Mouse (Mus musculus): ENCODE measurements around the gene Sltm. TPM values are rescaled to one million over a fixed set of nuclear protein-coding genes. Genes with fewer than 3 reads are reported as not detected.

The Sltm gene
- total and polyA plus RNA-seq, 3 experiments, result 44.0 to 70.0 (median 62.3) TPM

- Histone ChIP-seq H3K27ac (ENCODE audit: control insufficient read depth, low read depth, low read length) (peak overlapping the region; percentile 69), H3K4me1 (ENCODE audit: control insufficient read depth in 1 of 2, insufficient read depth in 2 of 2, low read length in 2 of 2) (peaks cover 7 to 11% of the 10 kb centered on the region in 2 experiments), H3K9me3 (replicated peaks; ENCODE audit: insufficient read depth, low read length) (no peaks in the 10 kb centered on the region), H3K4me3 (ENCODE audit: control insufficient read depth in 1 of 2, insufficient read depth in 1 of 2, low read depth in 2 of 2, low read length in 2 of 2) (peak overlapping the region; percentile 68 to 91), H3K79me2 (ENCODE audit: control insufficient read depth, insufficient read depth, low read length, poor library complexity) (peaks cover 28% of the 10 kb centered on the region), H3K9ac (ENCODE audit: control insufficient read depth, low read depth, low read length, poor library complexity, severe bottlenecking) (peak overlapping the region; percentile 78), H3K27me3 (ENCODE audit: control insufficient read depth in 1 of 2, insufficient read depth in 2 of 2, low read length in 2 of 2) (no peaks in the 10 kb centered on the region), H3K36me3 (ENCODE audit: control insufficient read depth in 1 of 2, insufficient read depth in 2 of 2, low read length in 2 of 2) (peaks cover 7 to 26% of the 10 kb centered on the region in 2 experiments)
- TF ChIP-seq USF2 (IDR thresholded peaks at IDR 0.05; ENCODE audit: borderline replicate concordance in 1 of 2, insufficient read depth in 1 of 2, low read depth in 1 of 2, low read length in 2 of 2) (no peak), NRF1 (IDR thresholded peaks at IDR 0.05; ENCODE audit: insufficient read depth, low read depth, low read length, poor library complexity, severe bottlenecking) (no peak), MAX (IDR thresholded peaks at IDR 0.05; ENCODE audit: low read length) (peak; percentile 53; the same call in 1 of the 2 replicates), MAZ (IDR thresholded peaks at IDR 0.05; ENCODE audit: low read depth, low read length) (0 out of 2 replicates have a peak, but pooled peaks have one; percentile 41), ZMIZ1 (IDR thresholded peaks at IDR 0.05; ENCODE audit: low read depth, low read length) (no peak), MAFK (IDR thresholded peaks at IDR 0.05; ENCODE audit: borderline replicate concordance, low read depth, low read length) (no peak), JUND (IDR thresholded peaks at IDR 0.05; ENCODE audit: low read depth, low read length) (no peak), MYC (IDR thresholded peaks at IDR 0.05; ENCODE audit: low read depth, low read length) (peak; percentile 75; the same call in 1 of the 2 replicates), MXI1 (IDR thresholded peaks at IDR 0.05; ENCODE audit: low read depth, low read length) (peak; percentile 44; the same call in 1 of the 2 replicates)
- DNase-seq (ENCODE audit: low read depth, low spot score), result peak; percentile 43
These were observed 970 bp upstream of the Sltm start for GRCm38 (mm10) chr9:70541584-70541983.

- DNase-seq (ENCODE audit: low read depth, low spot score), result peak; percentile 65
- Histone ChIP-seq H3K36me3 (ENCODE audit: control insufficient read depth in 1 of 2, insufficient read depth in 2 of 2, low read length in 2 of 2) (peaks cover 19 to 31% of the 10 kb centered on the region in 2 experiments), H3K27me3 (ENCODE audit: control insufficient read depth in 1 of 2, insufficient read depth in 2 of 2, low read length in 2 of 2) (no peaks in the 10 kb centered on the region), H3K9ac (ENCODE audit: control insufficient read depth, low read depth, low read length, poor library complexity, severe bottlenecking) (peak overlapping the region; percentile 99), H3K4me3 (ENCODE audit: control insufficient read depth in 1 of 2, insufficient read depth in 1 of 2, low read depth in 2 of 2, low read length in 2 of 2) (peak overlapping the region; percentile 88 to 89), H3K27ac (ENCODE audit: control insufficient read depth, low read depth, low read length) (peak overlapping the region; percentile 92), H3K9me3 (replicated peaks; ENCODE audit: insufficient read depth, low read length) (no peaks in the 10 kb centered on the region), H3K79me2 (ENCODE audit: control insufficient read depth, insufficient read depth, low read length, poor library complexity) (peaks cover 42% of the 10 kb centered on the region), H3K4me1 (ENCODE audit: control insufficient read depth in 1 of 2, insufficient read depth in 2 of 2, low read length in 2 of 2) (peaks cover 7 to 11% of the 10 kb centered on the region in 2 experiments)
- TF ChIP-seq RCOR1 (IDR thresholded peaks at IDR 0.05; ENCODE audit: low read depth, low read length), result no peak
- TF ChIP-seq TCF12 (IDR thresholded peaks at IDR 0.05; ENCODE audit: low read depth, low read length), result no peak
- TF ChIP-seq UBTF (IDR thresholded peaks at IDR 0.05; ENCODE audit: borderline replicate concordance, insufficient read depth, low read depth, low read length), result peak; percentile 51; the same call in 1 of the 2 replicates
- no peak for TF ChIP-seq HCFC1 (IDR thresholded peaks at IDR 0.05; ENCODE audit: low read depth, low read length)
- TF ChIP-seq ELF1 (IDR thresholded peaks at IDR 0.05; ENCODE audit: low read depth, low read length), result no peak
- TF ChIP-seq MYC (IDR thresholded peaks at IDR 0.05; ENCODE audit: low read depth, low read length), result peak; percentile 65
- TF ChIP-seq USF2 (IDR thresholded peaks at IDR 0.05; ENCODE audit: borderline replicate concordance in 1 of 2, insufficient read depth in 1 of 2, low read depth in 1 of 2, low read length in 2 of 2), result no peak
- no peak for TF ChIP-seq KAT2A (conservative IDR thresholded peaks at IDR 0.05; ENCODE audit: low read depth, low read length)
- TF ChIP-seq NRF1 (IDR thresholded peaks at IDR 0.05; ENCODE audit: insufficient read depth, low read depth, low read length, poor library complexity, severe bottlenecking), result no peak
- no peak for TF ChIP-seq POLR2AphosphoS5 (IDR thresholded peaks at IDR 0.05; ENCODE audit: borderline replicate concordance, low read depth, low read length)
- no peak for TF ChIP-seq MEF2A (IDR thresholded peaks at IDR 0.05; ENCODE audit: extremely low read depth, insufficient replicate concordance, low read depth, low read length, poor library complexity, severe bottlenecking)
- no peak for TF ChIP-seq POLR2AphosphoS2 (IDR thresholded peaks at IDR 0.05; ENCODE audit: low read length)
- TF ChIP-seq NELFE (IDR thresholded peaks at IDR 0.05; ENCODE audit: low read depth, low read length), result no peak
- no peak for TF ChIP-seq BHLHE40 (IDR thresholded peaks at IDR 0.05; ENCODE audit: borderline replicate concordance, low read depth, low read length)
- no peak for TF ChIP-seq TAL1 (IDR thresholded peaks at IDR 0.05; ENCODE audit: low read length)
- TF ChIP-seq E2F4 (IDR thresholded peaks at IDR 0.05; ENCODE audit: borderline replicate concordance, low read depth, low read length), result no peak
- TF ChIP-seq MAX (IDR thresholded peaks at IDR 0.05; ENCODE audit: low read length), result no peak; the same call in 1 of the 2 replicates
- TF ChIP-seq MYB (IDR thresholded peaks at IDR 0.05; ENCODE audit: low read depth, low read length), result no peak
- no peak for TF ChIP-seq MAFK (IDR thresholded peaks at IDR 0.05; ENCODE audit: borderline replicate concordance, low read depth, low read length)
- 0 out of 2 replicates have a peak, but pooled peaks have one; percentile 17 for TF ChIP-seq GATA1 (IDR thresholded peaks at IDR 0.05; ENCODE audit: low read depth, low read length)
- TF ChIP-seq JUND (IDR thresholded peaks at IDR 0.05; ENCODE audit: low read depth, low read length), result no peak
- no peak for TF ChIP-seq MAZ (IDR thresholded peaks at IDR 0.05; ENCODE audit: low read depth, low read length)
- no peak for TF ChIP-seq ZKSCAN1 (IDR thresholded peaks at IDR 0.05; ENCODE audit: low read depth, low read length)
- no peak for TF ChIP-seq USF1 (IDR thresholded peaks at IDR 0.05; ENCODE audit: low read depth, low read length)
These were observed 710 bp downstream of the Sltm start for GRCm38 (mm10) chr9:70543048-70543880.
